ENCODE assay signal across 8 mouse cellular contexts in the genomic region with DNA sequence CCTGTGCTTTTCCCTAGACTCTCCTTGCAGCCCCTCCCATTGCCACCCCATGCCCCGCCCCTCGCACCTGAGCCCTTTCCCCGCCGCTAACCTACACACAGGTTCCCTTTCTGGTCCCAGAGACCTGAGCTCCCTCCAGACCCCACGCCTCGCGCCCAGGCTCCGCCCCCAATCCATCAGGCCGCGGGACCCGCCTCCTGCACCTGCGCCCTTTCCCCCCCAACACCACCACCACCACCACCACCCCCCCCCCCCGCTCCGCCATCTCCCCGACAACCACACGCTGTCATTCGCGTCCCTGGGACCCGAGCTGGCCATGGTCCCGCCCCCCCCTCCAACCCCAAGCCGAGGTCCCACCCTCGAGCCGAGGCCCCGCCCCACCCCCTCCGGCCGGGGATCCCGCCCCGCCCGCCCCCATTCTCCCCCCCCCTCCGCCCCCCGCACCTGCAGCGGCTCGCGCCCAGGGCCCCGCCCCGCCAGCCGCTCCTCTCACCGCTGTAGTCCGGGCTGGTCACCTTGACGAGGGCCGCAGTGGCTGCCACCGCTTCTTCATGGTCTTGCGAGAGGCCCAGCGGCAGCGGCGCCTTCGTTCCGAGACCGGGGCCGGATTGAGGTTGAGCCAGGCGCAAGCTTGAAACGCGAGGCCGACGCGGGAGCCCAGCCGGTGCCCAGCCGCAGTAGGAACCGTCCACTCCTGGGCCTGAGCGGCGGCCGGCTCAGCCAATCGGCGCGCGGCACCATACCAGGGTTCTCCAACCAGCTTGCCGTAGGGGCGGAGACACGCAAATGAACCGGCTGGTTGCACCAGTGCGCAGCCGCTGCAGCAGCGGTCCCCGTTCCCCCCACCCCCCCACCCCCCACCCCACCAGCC. TPM values are rescaled to one million over a fixed set of nuclear protein-coding genes. Genes with fewer than 3 reads are reported as not detected.
DNase-seq lines count a peak whose midpoint lies in the region; ATAC-seq lines count a peak whose summit lies in the region.

A gene (minus strand): TSS at position 710 of the 871 bp plus-strand sequence.

- whole genome bisulfite sequencing in hindbrain, embryonic 12.5 days: under 1% methylated on average over 44 of the region's 74 CpGs

- no peaks in the 10 kb centered on the region for H3K9me3 ChIP-seq in hindbrain, embryonic 12.5 days (replicated peaks)

- peak within 1 kb of the TSS; percentile 78 for H3K4me2 ChIP-seq in hindbrain, embryonic 12.5 days (replicated peaks)

- DNase-seq in NIH3T3 (ENCODE audit: low read depth): peak; percentile 98
- DNase-seq in cerebellum, postnatal 10 days: peak; percentile 99
- DNase-seq in frontal cortex, postnatal 10 days (ENCODE audit: low spot score in 2 of 2): peak; percentile 97 to 98
- DNase-seq in layer of hippocampus, postnatal 14 days (ENCODE audit: low spot score in 2 of 2): peak; percentile 96 to 98
- peak; percentile 96 for DNase-seq in lung, postnatal 14 days
- DNase-seq in retina, adult 2 months (ENCODE audit: low read depth, low spot score): peak; percentile 90
- DNase-seq in thymus, postnatal 36 days: peak; percentile 93 to 98

- H3K27ac ChIP-seq in hindbrain, embryonic 12.5 days: peak within 1 kb of the TSS; percentile 99

- no peaks in the 10 kb centered on the region for H3K27me3 ChIP-seq in hindbrain, embryonic 12.5 days

- ATAC-seq in hindbrain, embryonic 12.5 days (ENCODE audit: low FRiP score): peak; percentile 99

- H3K36me3 ChIP-seq in hindbrain, embryonic 12.5 days: peaks cover 4% of the 10 kb centered on the region

- H3K4me1 ChIP-seq in hindbrain, embryonic 12.5 days: peaks cover 21% of the 10 kb centered on the region

- H3K4me3 ChIP-seq in hindbrain, embryonic 12.5 days: peak within 1 kb of the TSS; percentile 70

- peak within 1 kb of the TSS; percentile 76 for H3K9ac ChIP-seq in hindbrain, embryonic 12.5 days

RNA-seq across cellular contexts. Expression of the gene that starts here (rescaled TPM):
- 29.0 and 30.1 TPM in 2 replicates for polyA plus RNA-seq in hindbrain, embryonic 12.5 days (2016; fragmentation: Nextera tagmentation; extraction: Ambion mirVana)
- 10 to 100 TPM; 63.8 to 64.1 TPM for total RNA-seq in layer of hippocampus, postnatal 14 days (2021)

Comparison
In these comparisons a context has a peak if more than half of its experiments do, and no peak if none do; other contexts are left out.
1. Peak in every context shown above with its lines: DNase-seq, ATAC-seq, H3K4me3 ChIP-seq and H3K27ac ChIP-seq.